Mouse (Mus musculus): ENCODE results near the gene Il1a.

DNA sequence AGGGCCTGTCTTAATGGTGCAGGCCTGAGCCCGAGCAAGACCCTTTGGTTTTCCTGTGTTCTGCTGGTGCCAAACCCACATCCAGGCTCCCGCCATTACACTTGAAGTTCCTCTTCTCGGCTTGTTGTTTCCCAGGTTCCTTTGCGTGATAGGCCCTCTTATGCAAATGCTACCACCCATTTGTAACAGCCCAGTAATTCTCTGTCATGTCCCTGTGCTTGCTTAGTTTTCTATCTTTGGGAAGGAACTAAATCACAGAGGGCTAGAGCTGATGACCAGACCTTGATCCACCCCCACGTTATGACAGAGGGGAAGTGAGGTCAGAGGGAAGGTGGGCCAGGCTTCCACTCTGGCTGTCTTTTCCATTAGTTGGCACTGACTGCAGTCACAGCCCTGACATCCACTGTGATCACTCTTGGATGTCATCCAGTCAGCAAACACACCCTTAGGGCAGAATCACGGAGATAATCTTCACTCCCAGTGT lies 28.4 kb upstream of the Il1a start:
- TF ChIP-seq CTCF (IDR thresholded peaks at IDR 0.05; ENCODE audit: insufficient read depth, low read length) (no peak), POLR2A (IDR thresholded peaks at IDR 0.05; ENCODE audit: borderline replicate concordance, extremely low read depth, low read depth, low read length) (no peak)
